Mouse (Mus musculus) frontal cortex, postnatal 10 days (tissue): ENCODE data around the gene Dnajb11.

ENCODE experiments used
- DNase-seq, 2 experiments: peaks; one replicate each; pipeline ENCODE4 v3.0.0; 2022; ENCODE audit warnings: low spot score in 2 of 2, mixed read lengths in 1 of 2

Dnajb11 gene

GRCm38 (mm10) chr16:22881487-22881886, 23.8 kb downstream of the Dnajb11 start:
- DNase-seq, result no peak

DNA sequence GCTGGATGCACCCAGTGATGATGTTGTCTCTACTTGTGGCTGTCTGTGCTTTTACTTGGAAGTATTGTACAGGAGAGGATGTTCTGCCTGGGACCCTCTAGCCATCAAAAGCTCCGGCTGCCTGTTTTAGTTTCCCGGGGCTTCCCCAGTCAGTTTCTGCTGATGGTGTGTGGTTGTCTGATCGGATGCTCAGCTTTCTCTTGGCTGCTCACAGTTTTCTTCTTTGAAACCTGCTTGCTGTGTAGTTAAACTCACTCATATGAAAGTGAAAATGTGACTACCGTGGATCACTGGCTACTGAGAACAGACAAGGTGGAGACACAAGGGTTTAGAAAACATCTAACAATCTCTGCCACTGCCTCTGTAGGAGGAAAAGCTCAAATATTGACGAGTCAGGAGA, 25.8 kb downstream of the Dnajb11 start:
- DNase-seq, result no peak

DNA sequence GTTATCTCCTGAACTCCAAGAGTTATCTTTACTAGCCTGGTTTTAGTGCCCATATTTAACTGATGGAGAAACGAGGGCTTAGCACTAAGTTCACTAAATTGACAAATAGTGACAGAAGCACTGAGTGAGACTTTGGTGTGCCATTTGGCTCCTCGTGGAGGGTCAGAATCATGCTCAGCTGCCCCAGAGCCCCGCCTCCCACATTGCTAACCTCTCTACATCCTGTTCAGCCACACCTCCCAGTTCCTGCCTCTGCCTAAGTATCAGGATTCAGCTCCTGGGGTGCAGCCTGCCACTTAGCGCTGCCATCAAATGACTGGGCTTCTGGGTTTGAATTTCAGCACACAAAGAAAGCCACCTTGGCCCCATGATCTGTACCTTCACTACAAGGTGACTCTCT, 27.7 kb downstream of the Dnajb11 start:
- DNase-seq, result no peak

- no peak for DNase-seq
Observed at GRCm38 (mm10) chr16:22886726-22887125, 29.1 kb downstream of the Dnajb11 start.

- no peak for DNase-seq
Observed at GRCm38 (mm10) chr16:22888835-22889234, 31.2 kb downstream of the Dnajb11 start.

- no peak for DNase-seq
Observed at GRCm38 (mm10) chr16:22889716-22890115, 32.1 kb downstream of the Dnajb11 start.

DNA sequence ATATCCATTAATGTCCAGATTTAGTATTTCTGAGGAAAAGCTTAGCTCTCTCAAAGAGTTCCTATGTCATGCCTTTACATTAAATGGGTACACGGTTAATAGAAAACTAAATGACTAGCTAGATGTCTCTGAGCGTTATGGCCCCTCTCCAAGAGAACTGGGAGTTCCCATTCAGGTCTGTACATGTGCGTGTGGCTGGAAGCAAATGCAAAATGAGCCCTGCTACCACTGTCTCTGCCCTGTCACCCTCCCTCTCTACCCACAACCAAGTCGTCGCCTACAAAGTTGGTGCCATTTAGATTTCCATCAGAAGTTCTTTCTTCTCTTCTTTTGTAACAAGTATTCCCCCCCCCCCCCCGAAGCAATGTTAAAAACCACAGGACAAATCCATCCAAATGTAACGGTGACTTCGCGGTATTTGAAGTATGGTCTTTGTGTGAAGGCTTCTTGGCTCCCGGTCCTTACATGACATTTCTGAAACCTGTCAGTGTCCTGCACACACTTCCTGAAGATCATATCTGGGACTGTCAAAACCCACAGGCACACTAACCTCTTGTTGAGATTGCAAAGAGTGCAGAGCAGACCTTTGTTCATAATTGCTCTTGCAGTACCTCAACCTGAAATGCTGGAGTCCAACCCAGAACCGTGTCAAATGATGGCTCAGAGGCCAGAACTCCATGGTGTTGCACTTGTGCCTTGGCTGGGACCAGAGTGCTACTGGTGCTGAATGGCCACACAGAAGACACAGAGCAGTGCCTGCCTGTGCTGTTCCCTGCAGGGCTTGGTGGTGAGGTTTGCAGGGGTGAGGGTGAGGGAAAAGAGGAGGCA, 33.3 kb downstream of the Dnajb11 start, which contains the start of gene Ahsg:
Gene Ahsg, plus strand, starts transcription at position 595 of the 828 bp plus-strand sequence.
- no peak for DNase-seq

- no peak for DNase-seq
Observed at GRCm38 (mm10) chr16:22891733-22892154, 34.1 kb downstream of the Dnajb11 start.

- no peak for DNase-seq
Observed at GRCm38 (mm10) chr16:22894095-22894494, 36.5 kb downstream of the Dnajb11 start.

DNA sequence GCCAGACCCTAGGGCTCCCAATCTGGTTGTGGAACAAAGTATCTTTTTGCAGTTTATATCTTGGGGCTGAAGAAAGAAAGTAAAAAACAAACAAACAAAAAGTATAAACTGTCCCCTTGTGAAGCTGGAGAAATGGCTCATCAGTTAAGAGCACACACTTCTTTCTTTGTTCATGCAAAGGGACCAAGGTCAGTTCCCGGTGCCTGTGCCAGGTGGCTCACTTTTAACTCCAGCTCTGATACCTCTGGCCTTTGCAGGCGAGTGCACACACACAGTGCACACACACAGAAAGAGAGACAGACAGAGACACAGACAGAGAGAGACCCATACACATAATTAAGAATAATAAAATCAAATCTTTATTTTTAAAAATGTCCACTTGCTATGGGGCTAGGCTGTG, 39.0 kb downstream of the Dnajb11 start:
- no peak for DNase-seq

DNA sequence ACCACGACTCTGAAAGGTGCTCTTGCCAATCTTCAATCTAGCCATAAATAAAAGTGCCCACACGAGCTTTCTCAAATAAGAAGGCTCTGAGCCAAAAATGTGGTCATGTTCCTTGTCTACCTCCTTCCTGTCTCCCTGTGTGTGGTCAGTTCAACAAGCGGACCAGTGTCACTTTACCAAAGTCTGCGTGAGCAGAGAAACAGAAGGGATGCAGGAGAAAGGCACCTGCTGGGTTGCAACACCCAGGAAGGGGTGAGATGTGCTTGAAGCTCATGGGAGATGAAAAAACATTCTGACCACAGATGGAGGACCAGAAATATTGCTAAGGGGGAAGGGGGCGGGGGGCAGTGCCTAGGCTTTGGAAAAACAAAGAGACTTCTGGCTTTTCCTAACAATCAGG, 41.7 kb downstream of the Dnajb11 start:
- DNase-seq, result no peak

- no peak for DNase-seq
Observed at GRCm38 (mm10) chr16:22899866-22900570, 42.4 kb downstream of the Dnajb11 start.

GRCm38 (mm10) chr16:22901326-22901725, 43.7 kb downstream of the Dnajb11 start:
- DNase-seq, result no peak

GRCm38 (mm10) chr16:22909290-22909689, 51.6 kb downstream of the Dnajb11 start:
- no peak for DNase-seq

DNA sequence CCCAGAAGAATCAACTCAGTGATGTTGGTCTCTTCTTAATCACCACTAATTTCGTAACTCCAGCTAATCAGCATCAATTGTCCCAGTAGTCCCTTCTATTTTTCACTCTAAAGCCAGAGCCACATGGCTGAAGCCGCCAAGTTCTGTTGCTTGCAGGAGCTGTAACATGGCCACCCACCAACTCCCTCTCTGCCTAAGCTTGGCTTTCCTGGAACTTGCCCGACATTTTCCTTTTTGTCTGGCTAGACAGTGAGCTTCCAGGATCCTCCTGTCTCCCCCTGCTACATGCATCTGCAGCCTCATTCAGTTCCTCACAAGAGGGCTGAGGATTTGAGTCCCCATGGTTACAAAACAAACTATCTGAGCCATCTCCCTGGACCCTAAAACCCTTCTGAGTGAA, 54.3 kb downstream of the Dnajb11 start:
- DNase-seq, result no peak

DNA sequence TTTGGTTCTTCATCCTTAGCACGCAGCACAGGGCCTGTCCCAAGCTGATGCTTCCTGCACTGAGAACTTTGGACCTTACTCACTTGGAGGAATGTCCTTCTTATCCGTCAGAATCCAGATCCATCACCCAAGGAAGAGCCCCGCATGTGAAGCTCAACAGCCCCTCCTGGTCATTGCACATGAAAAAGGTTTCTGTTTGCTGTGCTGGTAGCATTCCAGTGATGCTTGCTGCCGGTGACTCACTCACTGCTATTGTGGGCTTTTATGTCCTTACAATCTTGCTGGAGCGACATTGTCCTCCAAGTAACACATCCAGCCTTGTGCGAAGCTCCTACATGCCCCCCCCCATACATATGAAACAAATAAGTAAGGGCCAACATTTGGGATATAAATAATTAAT, 55.2 kb downstream of the Dnajb11 start:
- no peak for DNase-seq

DNA sequence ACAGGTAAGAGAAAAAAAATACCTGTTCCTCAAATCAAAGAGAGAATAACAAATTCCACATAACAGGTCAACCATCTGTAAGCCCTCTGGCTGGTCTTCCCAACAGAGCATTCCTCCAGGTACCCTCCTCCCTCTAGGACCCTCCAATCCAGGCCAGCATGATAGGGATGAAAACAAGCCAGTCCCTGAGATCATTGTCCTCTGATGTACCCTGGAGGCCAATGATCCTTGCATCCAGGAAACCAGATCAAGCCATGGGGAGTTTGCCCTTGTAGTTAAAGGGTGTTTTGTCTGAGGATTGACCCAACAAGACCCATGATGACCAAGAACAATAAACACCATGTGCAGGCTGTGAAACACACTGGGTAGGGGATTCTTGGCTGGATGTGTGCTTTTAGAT, 56.6 kb downstream of the Dnajb11 start:
- DNase-seq, result no peak

DNA sequence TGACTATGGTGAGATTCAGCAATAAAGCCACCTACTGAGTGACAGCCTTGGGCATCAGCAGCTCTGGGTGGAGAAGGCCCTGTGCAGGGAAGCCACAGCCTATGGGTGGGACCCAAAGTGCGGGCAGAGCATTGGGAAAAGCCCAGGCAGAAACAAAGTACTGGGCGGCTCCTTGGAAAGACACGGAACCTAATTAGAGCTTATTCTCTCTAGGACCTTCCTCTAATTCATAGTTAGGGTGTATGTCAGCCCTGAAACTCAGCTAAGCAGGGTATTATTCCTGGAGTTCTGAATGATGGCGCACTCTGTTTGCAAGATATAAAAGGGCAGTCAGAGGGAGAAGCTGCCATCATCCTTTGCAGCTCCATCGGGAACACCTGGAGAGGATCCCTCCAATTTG, 60.4 kb downstream of the Dnajb11 start, which contains the start of gene Fetub:
Gene Fetub, plus strand, starts transcription at position 301 of the 400 bp plus-strand sequence.
- DNase-seq, result no peak

DNA sequence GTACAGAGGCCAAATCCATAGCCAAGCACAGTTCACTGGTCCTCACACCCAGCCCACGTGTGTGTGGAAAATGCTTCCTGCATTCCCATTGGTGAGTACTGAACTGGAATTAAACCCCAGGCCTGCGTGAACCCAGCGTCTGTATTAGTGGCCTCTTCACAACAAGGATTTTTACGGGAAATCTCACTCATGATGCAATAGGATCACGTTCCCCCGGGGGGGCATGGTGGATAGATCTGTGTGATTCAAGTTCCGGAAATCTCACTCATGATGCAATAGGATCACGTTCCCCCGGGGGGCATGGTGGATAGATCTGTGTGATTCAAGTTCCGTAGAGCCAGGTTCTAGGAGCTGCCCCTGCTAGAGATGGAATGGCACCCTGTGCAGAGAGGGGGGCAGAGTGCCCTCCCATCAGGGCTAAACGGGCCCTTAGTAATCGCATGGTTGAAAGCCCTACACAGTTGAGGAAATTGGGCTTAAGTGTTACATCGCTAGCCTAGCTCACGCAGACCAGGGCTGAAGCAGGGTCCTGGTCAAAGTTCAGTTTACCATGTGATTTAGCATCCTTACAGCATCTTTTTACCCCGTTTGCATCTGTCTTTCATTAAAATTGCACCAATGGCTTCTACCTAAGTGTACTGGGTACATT, 61.1 kb downstream of the Dnajb11 start:
- DNase-seq, result no peak

GRCm38 (mm10) chr16:22919971-22920854, 62.6 kb downstream of the Dnajb11 start:
- no peak for DNase-seq

DNA sequence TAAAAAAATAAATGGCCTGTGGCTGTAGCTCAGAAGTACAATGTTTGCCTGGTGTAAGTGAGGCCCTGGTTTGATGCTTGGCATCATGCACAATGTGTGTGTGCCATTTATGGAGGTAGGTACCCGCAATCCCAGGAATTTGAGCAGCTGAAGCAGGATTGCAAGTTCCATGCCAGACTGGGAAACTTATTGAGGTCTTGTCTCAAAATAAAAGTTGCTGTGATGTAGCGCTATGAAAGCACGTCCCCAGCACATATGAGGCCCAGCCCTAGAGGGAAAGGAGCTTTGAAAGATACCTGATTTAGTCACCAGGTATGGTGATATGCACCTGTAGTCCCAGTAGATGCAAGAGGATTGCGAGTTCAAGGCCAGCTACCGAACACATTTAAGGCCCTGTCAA, 64.1 kb downstream of the Dnajb11 start:
- DNase-seq, result no peak
